Mouse (Mus musculus) inflammation-experienced regulatory T-cells, adult 6 months (primary cell): Measurements from ENCODE around the gene Zfp512b. TPM values are rescaled to one million over a fixed set of nuclear protein-coding genes. Genes with fewer than 3 reads are reported as not detected.
A peak's percentile ranks its signal among the peaks of the same experiment; 100 is the strongest.

Experiments used
- ATAC-seq: one replicate; pipeline ENCODE4 v1.8.0; 2017
- polyA plus RNA-seq, 3 experiments: library from polyadenylated mRNA; unstranded; fragments of 100-300 nt; shearing (Covaris generic); gene quantifications; one replicate each; pipeline ENCODE4 v1.2.1; 2017

Gene Zfp512b
- polyA plus RNA-seq, 3 experiments from 2014 or later = 11.6 to 43.1 (median 25.3) TPM

- no peak for ATAC-seq
Observed at GRCm38 (mm10) chr2:181572921-181573920, 19.4 kb downstream of the Zfp512b start.

GRCm38 (mm10) chr2:181571941-181572670 is 20.5 kb downstream of the Zfp512b start:
- ATAC-seq = no peak

DNA sequence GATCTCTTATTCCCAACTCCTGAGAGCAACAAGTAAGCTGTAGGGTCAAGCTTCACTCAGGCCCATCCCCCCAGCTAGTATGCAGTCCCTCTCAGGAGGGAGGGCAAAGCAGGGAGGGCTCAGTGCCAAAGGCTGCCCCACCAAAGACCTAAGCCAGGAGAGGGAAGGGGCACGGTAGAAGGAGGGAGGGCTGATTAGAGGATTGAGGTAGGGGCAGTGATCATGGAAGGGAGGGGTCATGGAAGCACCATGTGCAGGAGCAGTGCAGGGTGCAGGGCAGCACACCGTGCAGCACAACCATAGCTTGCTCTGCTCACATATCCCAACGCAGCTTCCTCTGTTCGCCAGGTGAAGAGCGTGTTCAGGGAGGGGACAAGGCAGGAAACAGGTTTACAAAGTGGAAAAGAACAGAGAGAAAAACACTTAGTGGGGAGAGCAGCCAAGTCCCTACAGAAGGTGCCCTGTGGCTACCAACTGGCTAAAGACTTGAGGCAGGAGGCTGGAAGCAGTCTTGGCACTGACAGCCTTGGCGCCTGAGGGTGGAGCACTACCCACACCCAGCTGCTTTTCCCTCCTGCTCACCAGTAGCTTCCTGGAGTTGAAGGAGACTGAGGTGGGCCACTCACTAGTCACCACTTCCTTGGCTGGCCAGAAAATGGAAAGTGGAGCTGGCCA is 21.5 kb downstream of the Zfp512b start:
- ATAC-seq = no peak

DNA sequence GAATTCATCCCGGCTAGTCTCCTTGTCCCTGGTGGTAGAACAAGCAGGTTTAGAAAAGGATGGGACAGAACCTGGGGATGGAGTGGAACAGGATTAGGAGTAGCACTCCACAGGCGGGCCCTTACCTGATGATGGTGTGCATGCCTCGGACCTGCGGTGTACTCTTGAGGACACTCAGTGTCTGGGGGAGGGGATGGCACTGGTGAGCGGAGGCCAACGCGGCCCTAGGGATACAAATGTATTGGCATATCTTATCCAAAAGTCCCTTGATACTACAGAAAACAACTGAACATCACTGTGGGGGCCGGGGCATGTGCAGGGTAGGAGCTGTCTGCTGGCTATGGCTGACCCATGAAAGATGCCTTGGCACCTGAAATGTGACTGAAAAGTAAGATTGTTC is 22.2 kb downstream of the Zfp512b start:
- no peak for ATAC-seq

GRCm38 (mm10) chr2:181569856-181570255 is 22.7 kb downstream of the Zfp512b start:
- ATAC-seq = no peak

DNA sequence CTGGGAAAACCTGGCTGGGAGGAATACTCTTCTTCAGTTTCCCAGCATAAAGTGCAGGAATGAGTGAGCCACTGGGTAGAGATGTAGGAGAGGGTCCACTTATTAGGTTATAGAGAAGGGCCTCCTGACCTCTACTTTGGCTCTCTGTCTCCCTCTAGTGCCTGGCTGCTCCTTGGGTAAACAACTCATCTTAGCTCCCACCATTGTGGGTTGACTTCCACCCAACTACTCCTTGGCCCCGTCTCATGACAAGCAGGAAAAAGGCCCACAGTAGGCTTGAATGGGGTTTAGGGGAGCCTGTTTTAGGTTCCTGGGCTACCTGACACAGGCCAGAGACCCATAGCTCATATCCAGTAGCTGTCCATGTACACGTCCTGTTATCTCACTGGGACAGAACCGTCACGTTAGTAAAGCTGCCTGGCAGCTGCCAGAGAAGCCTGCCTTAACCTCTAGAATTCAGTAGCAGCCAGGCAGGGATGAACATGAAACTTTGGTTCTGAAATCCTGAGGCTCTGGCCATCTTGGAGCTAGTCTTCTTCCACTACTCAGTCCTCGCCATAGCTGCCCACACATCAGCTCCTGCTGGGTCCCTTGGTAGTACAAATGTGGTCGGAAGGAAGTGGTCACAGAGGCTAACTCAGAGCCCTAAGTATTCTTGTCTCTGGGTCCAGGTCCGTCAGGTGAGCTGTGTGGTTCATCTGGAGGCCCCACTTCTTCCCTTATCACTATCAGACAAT is 24.2 kb downstream of the Zfp512b start:
- ATAC-seq = peak; percentile 58

GRCm38 (mm10) chr2:181567338-181567737 is 25.3 kb downstream of the Zfp512b start:
- no peak for ATAC-seq

DNA sequence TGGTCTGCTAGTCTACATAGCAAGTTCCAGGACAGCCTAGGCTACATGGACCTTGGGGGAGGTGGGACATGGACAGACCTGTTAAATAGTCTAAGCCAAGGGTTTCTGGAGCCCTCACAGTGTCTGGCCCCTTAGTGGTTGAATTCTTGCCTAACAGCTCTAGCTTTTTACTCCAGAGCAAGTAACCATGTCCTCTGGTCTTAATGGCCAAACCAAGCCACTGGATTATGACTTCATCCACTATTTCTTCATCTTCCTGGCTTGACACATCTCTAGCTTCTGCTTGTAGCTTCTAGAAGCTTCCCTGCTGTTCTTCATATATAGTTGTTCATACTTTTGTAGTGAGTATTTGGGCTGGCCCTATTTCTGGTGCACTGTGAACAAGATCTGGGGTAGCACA is 38.8 kb downstream of the Zfp512b start:
- no peak for ATAC-seq

- ATAC-seq = no peak
Observed at GRCm38 (mm10) chr2:181550233-181550632, 42.4 kb downstream of the Zfp512b start.

DNA sequence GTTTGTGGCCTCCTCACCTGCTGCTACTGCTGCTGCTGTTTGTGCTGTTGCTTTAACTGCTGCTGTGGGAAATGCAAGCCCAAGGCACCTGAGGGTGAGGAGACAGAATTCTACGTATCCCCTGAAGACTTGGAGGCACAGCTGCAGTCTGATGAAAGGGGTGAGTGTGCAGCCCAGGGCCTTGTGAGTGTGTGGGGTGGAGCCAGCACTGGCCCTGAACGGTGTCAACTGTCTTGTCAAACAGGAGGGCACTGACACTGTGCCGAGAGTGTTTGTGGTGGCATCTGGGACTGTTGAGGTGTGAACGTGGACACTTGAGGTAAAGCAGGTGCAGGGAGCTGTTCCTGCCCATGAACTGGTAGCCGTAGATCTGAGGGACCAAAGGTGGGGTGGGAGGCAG is 43.9 kb downstream of the Zfp512b start:
- no peak for ATAC-seq

DNA sequence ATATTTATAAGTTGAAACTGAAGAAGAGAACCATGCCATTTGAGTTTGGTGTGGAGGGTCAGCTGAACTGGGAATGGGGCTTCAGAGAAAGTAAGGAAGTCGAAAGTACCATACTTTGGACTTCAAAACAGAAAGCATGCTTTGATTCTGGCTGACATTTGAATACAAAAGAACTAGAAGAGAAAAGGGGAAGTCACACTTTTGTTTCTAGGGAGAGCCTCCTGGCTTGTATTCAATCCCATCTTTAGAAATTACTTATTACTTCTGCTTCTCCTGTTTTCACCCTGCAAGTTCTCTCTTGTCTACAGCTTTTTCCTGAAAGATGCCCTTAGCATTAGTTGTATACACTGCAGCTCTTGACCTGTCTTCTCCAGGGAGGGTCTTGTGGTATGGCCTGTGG is 44.4 kb downstream of the Zfp512b start:
- ATAC-seq = no peak

- ATAC-seq = no peak
Observed at GRCm38 (mm10) chr2:181546142-181546541, 46.5 kb downstream of the Zfp512b start.

- ATAC-seq = no peak
Observed at GRCm38 (mm10) chr2:181541761-181542380, 50.7 kb downstream of the Zfp512b start.

DNA sequence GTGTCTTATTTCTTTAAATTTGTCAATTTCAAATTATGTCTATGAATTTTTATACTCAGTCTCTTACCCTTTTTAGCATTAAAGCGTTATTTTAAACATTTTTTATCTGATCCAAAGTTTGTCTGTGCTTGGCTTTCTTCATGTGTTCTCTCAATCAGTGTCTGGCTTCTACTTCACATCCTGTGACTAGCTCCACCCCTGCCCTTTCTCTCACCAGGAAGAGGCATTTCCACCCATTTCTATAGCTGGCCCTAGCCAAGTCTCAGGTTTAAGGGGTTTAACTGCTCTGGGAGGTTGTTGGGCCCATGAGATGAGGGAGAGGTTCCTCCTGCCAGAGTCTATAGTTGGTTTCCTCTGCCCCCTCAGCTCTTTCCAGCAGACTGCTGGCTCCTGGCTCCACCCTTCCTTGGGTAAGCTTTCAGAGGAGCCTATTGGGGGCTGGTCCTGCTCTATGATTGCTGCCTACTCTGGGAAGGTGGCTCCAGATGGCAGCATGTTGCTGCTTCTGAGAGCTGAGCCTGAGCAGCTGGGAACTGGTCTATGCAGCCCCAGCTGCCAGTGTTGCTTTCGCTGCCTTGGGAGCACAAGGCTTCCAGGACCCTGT is 55.1 kb downstream of the Zfp512b start:
- peak; percentile 50 for ATAC-seq

DNA sequence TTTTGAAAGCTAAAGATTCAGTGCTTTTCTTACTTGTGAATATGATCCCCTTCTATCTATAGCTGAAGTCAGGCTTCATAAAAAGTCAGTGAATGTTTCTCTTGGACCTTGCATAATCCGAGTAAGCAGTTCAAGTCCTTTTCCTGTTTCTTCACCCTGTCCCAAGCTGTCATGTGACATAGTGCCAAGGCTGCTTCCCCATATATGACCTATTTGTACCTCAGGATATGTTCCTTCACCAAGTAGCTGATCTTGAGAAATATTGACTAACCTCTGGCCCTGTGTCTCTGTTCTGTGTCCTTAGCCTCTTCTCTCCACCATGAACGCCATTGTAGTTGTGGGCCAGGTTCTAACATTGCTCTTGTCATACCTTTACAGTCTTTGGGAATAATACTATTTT is 56.2 kb downstream of the Zfp512b start:
- ATAC-seq = no peak

DNA sequence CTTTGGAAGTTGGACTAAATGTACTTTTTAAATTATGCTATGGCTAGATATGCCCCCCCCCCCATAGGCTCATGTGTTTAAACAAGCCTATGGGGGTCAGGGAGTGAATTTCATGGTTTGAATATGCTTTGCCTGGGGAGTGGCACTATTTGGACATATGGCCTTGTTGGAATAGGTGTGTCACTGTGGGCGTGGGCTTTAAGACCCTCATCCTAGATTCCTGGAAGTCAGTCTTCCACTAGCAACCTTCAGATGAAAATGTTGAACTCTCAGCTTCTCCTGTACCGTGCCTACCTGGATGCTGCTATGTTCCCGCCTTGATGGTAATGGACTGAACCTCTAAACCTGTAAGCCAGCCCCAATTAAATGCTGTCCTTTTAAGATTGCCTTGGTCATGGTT is 60.0 kb downstream of the Zfp512b start:
- ATAC-seq = no peak

Other genes starting within 250 kb of the Zfp512b start
- 10 to 100 TPM; 18.5 to 21.8 (median 20.9) TPM for gene Zgpat, start 227.9 kb downstream of the Zfp512b start, polyA plus RNA-seq
- gene Arfrp1, start 227.4 kb downstream of the Zfp512b start, polyA plus RNA-seq = 10 to 100 TPM; 60.4 to 69.3 (median 60.4) TPM
- 100 to 1,000 TPM; 340 to 573 (median 348) TPM for gene Lime1, start 212.7 kb downstream of the Zfp512b start, polyA plus RNA-seq
- 1 to 10 TPM; 3.6 to 4.3 (median 3.7) TPM for gene Zbtb46, start 133.4 kb downstream of the Zfp512b start, polyA plus RNA-seq
- not detected for gene Abhd16b, start 99.6 kb downstream of the Zfp512b start, polyA plus RNA-seq
- 100 to 1,000 TPM in 2 of 3 experiments, 10 to 100 TPM in 1; 89.9 to 113 (median 102) TPM for gene Tpd52l2, start 95.7 kb downstream of the Zfp512b start, polyA plus RNA-seq
- gene Dnajc5, start 72.3 kb downstream of the Zfp512b start, polyA plus RNA-seq = 10 to 100 TPM; 37.5 to 41.7 (median 39.3) TPM
- 100 to 1,000 TPM; 108 to 199 (median 172) TPM for gene Uckl1, start 7.9 kb downstream of the Zfp512b start, polyA plus RNA-seq
- 10 to 100 TPM; 57.4 to 96.0 (median 81.2) TPM for gene Prpf6, start 935 bp downstream of the Zfp512b start, polyA plus RNA-seq
- 10 to 100 TPM in 2 of 3 experiments, 1 to 10 TPM in 1; 9.4 to 14.3 (median 10.4) TPM for gene Samd10, start 6.4 kb upstream of the Zfp512b start, polyA plus RNA-seq
- gene Gm29797, start 64.2 kb upstream of the Zfp512b start, polyA plus RNA-seq = not detected
- gene Sox18, start 78.8 kb upstream of the Zfp512b start, polyA plus RNA-seq = not detected
- 10 to 100 TPM in 2 of 3 experiments, 1 to 10 TPM in 1; 6.4 to 19.9 (median 17.5) TPM for gene Tcea2, start 87.5 kb upstream of the Zfp512b start, polyA plus RNA-seq
- 100 to 1,000 TPM; 154 to 182 (median 170) TPM for gene Rgs19, start 101.2 kb upstream of the Zfp512b start, polyA plus RNA-seq
- gene Lkaaear1, start 105.6 kb upstream of the Zfp512b start, polyA plus RNA-seq = not detected
- gene Oprl1, start 122.2 kb upstream of the Zfp512b start, polyA plus RNA-seq = under 1 TPM in 1 of 3 experiments, not detected in 2; 0.68 TPM
- not detected for gene Myt1, start 170.5 kb upstream of the Zfp512b start, polyA plus RNA-seq
- gene Pcmtd2, start 245.1 kb upstream of the Zfp512b start, polyA plus RNA-seq = 10 to 100 TPM; 38.0 to 64.6 (median 57.9) TPM